Mouse (Mus musculus): ENCODE results near the gene Zdhhc19.

Zdhhc19 gene

DNA sequence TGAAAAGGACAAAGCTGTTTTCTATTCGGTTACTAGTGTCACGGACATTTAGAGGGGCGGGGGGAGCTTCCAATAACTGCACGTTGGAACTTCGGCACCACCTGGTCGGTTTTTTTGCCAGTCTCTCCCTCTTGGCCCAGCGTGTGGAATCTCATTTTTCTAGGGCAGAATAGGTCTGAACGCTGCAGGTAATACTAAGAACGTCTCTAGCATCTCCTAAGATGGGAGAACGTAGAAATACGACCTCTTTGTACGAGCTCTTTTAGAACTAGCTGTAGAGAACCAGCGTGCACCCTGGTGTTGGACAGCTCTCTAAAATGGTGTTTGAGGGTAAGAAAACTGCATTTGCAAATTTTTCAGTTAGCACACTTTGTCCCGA lies 113.3 kb downstream of the Zdhhc19 start:
- no peak for DNase-seq (ENCODE audit: low spot score in 2 of 2)

GRCm38 (mm10) chr16:32610460-32611255 lies 114.6 kb downstream of the Zdhhc19 start:
- no peak for DNase-seq (ENCODE audit: low spot score in 2 of 2)
